In the genomic region with DNA sequence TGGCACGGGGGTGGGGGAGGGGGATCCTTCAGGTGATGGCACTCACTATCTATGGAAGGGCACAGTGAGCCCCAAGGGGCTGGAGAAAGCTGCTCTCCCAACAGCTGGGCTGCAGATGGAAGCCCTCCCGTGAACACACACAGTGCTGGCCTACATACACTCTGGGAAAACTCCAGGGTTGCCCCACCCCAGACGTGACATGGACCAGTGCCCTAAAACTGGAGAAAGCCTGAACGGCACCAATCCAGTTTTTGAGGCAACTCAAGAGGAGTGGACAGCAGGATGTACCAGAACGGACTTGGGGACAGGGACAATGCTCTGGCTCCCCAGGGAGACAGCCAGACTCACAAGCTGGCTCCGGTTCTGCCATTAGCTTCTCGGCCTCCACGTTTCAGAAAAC, we compare ENCODE assay signal across 28 mouse cellular contexts. TPM values are rescaled to one million over a fixed set of nuclear protein-coding genes. Genes with fewer than 3 reads are reported as not detected.
DNase-seq lines count a peak whose midpoint lies in the region; ATAC-seq and TF ChIP-seq lines count a peak whose summit lies in the region.
"Had no signal": no experiment of that assay in that cellular context is flagged by ENCODE, and none has a peak within 500 bp of the region (broad histone marks: within the 10 kb centered on the region; RNA-seq: fewer than 3 reads in every experiment).

No protein-coding gene starts in this region.

- 0 out of 2 replicates have a peak, but pooled peaks cover 7% of the 10 kb centered on the region for H3K36me3 ChIP-seq in lung, postnatal 0 days (ENCODE audit: insufficient read depth, low read length)
- no peaks in the 10 kb centered on the region; the same call in 1 of the 2 replicates for H3K36me3 ChIP-seq in stomach, embryonic 16.5 days (ENCODE audit: control insufficient read depth, insufficient read depth, low read length)
- H3K36me3 ChIP-seq: forebrain, embryonic 15.5 days had no signal

- DNase-seq in gastrocnemius, adult 18-20 months (ENCODE audit: low spot score) = peak; percentile 48
- DNase-seq in gastrocnemius, adult 8-10 months (ENCODE audit: low spot score in 2 of 2) = no peak
- no peak for DNase-seq in lung, postnatal 0 days (ENCODE audit: low spot score)
- DNase-seq in lung, adult 2 months = no peak
- peak; percentile 43 for DNase-seq in heart, postnatal 25 days (ENCODE audit: low spot score)
- DNase-seq in spleen, postnatal 14 days (ENCODE audit: low spot score in 2 of 2) = no peak
- DNase-seq in cerebellum, adult 8-10 months = no peak
- DNase-seq: adrenal gland, adult 8-10 months; cerebellum, adult 9-10 months; kidney, adult 11 months; liver; liver, postnatal 0 days; spleen, adult 18-20 months had no signal

- ATAC-seq in lung, postnatal 0 days = peak; percentile 35; the same call in 1 of the 2 replicates
- peak; percentile 56; the same call in 1 of the 2 replicates for ATAC-seq in stomach, embryonic 16.5 days (ENCODE audit: insufficient read depth, low FRiP score)
- ATAC-seq: CD4-positive, CD25-positive, alpha-beta regulatory T cell, adult 4 months; forebrain, embryonic 15.5 days; hindbrain, postnatal 0 days; liver, postnatal 0 days; midbrain, embryonic 13.5 days; Patski had no signal

- H3K9me3 ChIP-seq in lung, postnatal 0 days (ENCODE audit: low read length) = no peaks in the 10 kb centered on the region
- H3K9me3 ChIP-seq in stomach, embryonic 16.5 days (replicated peaks; ENCODE audit: control insufficient read depth, low read length) = no peaks in the 10 kb centered on the region
- H3K9me3 ChIP-seq: forebrain, embryonic 15.5 days; stomach, embryonic 15.5 days had no signal

- H3K27me3 ChIP-seq in lung, postnatal 0 days (replicated peaks; ENCODE audit: insufficient read depth, low read length) = no peaks in the 10 kb centered on the region
- no peaks in the 10 kb centered on the region for H3K27me3 ChIP-seq in stomach, embryonic 16.5 days (ENCODE audit: control insufficient read depth, insufficient read depth, low read length)
- H3K27me3 ChIP-seq: forebrain, embryonic 15.5 days; midbrain, embryonic 13.5 days; Patski; stomach, embryonic 15.5 days had no signal

- no peak for TF ChIP-seq POLR2A in lung, adult 2 months (IDR thresholded peaks at IDR 0.05; ENCODE audit: borderline replicate concordance, extremely low read depth, low read depth, low read length)

- TF ChIP-seq CTCF in lung, postnatal 0 days (IDR thresholded peaks at IDR 0.05) = no peak
- no peak for TF ChIP-seq CTCF in lung, adult 2 months (IDR thresholded peaks at IDR 0.05; ENCODE audit: insufficient read depth, low read length)

- H3K4me1 ChIP-seq in lung, postnatal 0 days (ENCODE audit: insufficient read depth, low read depth, low read length) = no peaks in the 10 kb centered on the region
- H3K4me1 ChIP-seq in lung, adult 2 months (ENCODE audit: control insufficient read depth, insufficient read depth, low read length) = no peaks in the 10 kb centered on the region; the same call in 1 of the 2 replicates
- peaks cover 3% of the 10 kb centered on the region; the same call in 1 of the 2 replicates for H3K4me1 ChIP-seq in stomach, embryonic 16.5 days (ENCODE audit: control insufficient read depth, insufficient read depth, low read length)

- no peak overlapping the region for H3K4me2 ChIP-seq in lung, postnatal 0 days (replicated peaks; ENCODE audit: low read depth, low read length)
- no peak overlapping the region for H3K4me2 ChIP-seq in stomach, embryonic 16.5 days (ENCODE audit: low read depth, low read length)
- H3K4me2 ChIP-seq: forebrain, embryonic 15.5 days; midbrain, embryonic 13.5 days; stomach, embryonic 15.5 days had no signal

- WGBS in lung, postnatal 0 days = 72% methylated on average over 8 of the region's 8 CpGs
- WGBS in lung, adult 2 months = 63% methylated on average over 8 of the region's 8 CpGs
- 69% methylated on average over 8 of the region's 8 CpGs for WGBS in stomach, embryonic 16.5 days

- no peak overlapping the region for H3K9ac ChIP-seq in lung, postnatal 0 days (replicated peaks; ENCODE audit: low read depth)
- H3K9ac ChIP-seq in stomach, embryonic 16.5 days (ENCODE audit: low read length) = no peak overlapping the region
- H3K9ac ChIP-seq: forebrain, embryonic 15.5 days; liver, postnatal 0 days; midbrain, embryonic 13.5 days; stomach, embryonic 15.5 days had no signal

- H3K27ac ChIP-seq in lung, postnatal 0 days (ENCODE audit: low read length) = no peak overlapping the region
- no peak overlapping the region for H3K27ac ChIP-seq in stomach, embryonic 16.5 days (ENCODE audit: low read length)
- H3K27ac ChIP-seq: forebrain, embryonic 15.5 days; hindbrain, embryonic 10.5 days; hindbrain, postnatal 0 days; kidney, postnatal 0 days; midbrain, embryonic 13.5 days; stomach, embryonic 15.5 days had no signal

- TF ChIP-seq EP300 in lung, postnatal 0 days (IDR thresholded peaks at IDR 0.05) = no peak

- intact Hi-C loops in heart, postnatal 25 days (cut with DNase I) = no loop called here

- H3K4me3 ChIP-seq in lung, postnatal 0 days (ENCODE audit: low read depth, low read length) = no peak overlapping the region
- no peak overlapping the region for H3K4me3 ChIP-seq in lung, adult 2 months (replicated peaks; ENCODE audit: extremely low read depth, low read depth, low read length)
- H3K4me3 ChIP-seq in stomach, embryonic 16.5 days (replicated peaks; ENCODE audit: low read length) = no peak overlapping the region
- H3K4me3 ChIP-seq: forebrain, embryonic 15.5 days; hindbrain, embryonic 10.5 days; midbrain, embryonic 13.5 days; stomach, embryonic 15.5 days had no signal

RNA-seq across cellular contexts. Expression of gene Prf1, which starts 27.1 kb away (rescaled TPM):
- not detected for total RNA-seq in gastrocnemius, adult 18-20 months (2021)
- total RNA-seq in gastrocnemius, adult 8-10 months (2022) = not detected
- polyA plus RNA-seq in lung, postnatal 0 days (2015; fragmentation: Nextera tagmentation; extraction: Ambion mirVana) = 0.08 and 0.17 TPM in 2 replicates
- 6.2 and 8.0 TPM in 2 replicates for polyA plus RNA-seq in lung, adult 2 months (2012; rRNA removed)
- total RNA-seq in heart, postnatal 25 days (2021) = not detected
- not detected in 2 replicates for polyA plus RNA-seq in stomach, embryonic 16.5 days (2015; fragmentation: Nextera tagmentation; extraction: Ambion mirVana)
- total RNA-seq: common myeloid progenitor, adult 5-6 weeks; ES-E14; hindbrain, postnatal 0 days; layer of hippocampus, postnatal 14 days; megakaryocyte progenitor cell, adult 5-6 weeks had no signal
- polyA plus RNA-seq: embryonic facial prominence, embryonic 11.5 days; forebrain, embryonic 15.5 days; hindbrain, embryonic 10.5 days; hindbrain, postnatal 0 days; midbrain, embryonic 13.5 days; neural tube, embryonic 14.5 days; Patski had no signal

RNA-seq across cellular contexts. Expression of gene Adamts14, which starts 51.5 kb away (rescaled TPM):
- total RNA-seq in gastrocnemius, adult 18-20 months (2021) = 1 to 10 TPM in 1 of 2 experiments, under 1 TPM in 1; 0.88 to 1.2 TPM
- total RNA-seq in gastrocnemius, adult 8-10 months (2022) = under 1 TPM; 0.31 to 0.58 (median 0.47) TPM
- 1.5 and 1.8 TPM in 2 replicates for polyA plus RNA-seq in lung, postnatal 0 days (2015; fragmentation: Nextera tagmentation; extraction: Ambion mirVana)
- 3.6 TPM in 2 replicates for polyA plus RNA-seq in lung, adult 2 months (2012; rRNA removed)
- total RNA-seq in heart, postnatal 25 days (2021) = 1 to 10 TPM; 1.6 to 2.4 TPM
- polyA plus RNA-seq in stomach, embryonic 16.5 days (2015; fragmentation: Nextera tagmentation; extraction: Ambion mirVana) = 1.6 and 1.8 TPM in 2 replicates
- total RNA-seq: megakaryocyte progenitor cell, adult 5-6 weeks had no signal

RNA-seq across cellular contexts. Expression of gene Pald1, which starts 58.6 kb away (rescaled TPM):
- total RNA-seq in gastrocnemius, adult 18-20 months (2021) = 1 to 10 TPM; 5.1 to 6.3 TPM
- total RNA-seq in gastrocnemius, adult 8-10 months (2022) = 1 to 10 TPM; 2.7 to 5.7 (median 4.5) TPM
- 30.4 and 36.0 TPM in 2 replicates for polyA plus RNA-seq in lung, postnatal 0 days (2015; fragmentation: Nextera tagmentation; extraction: Ambion mirVana)
- polyA plus RNA-seq in lung, adult 2 months (2012; rRNA removed) = 69.1 and 76.2 TPM in 2 replicates
- total RNA-seq in heart, postnatal 25 days (2021) = 10 to 100 TPM; 16.1 to 21.9 TPM
- polyA plus RNA-seq in stomach, embryonic 16.5 days (2015; fragmentation: Nextera tagmentation; extraction: Ambion mirVana) = 17.0 and 18.1 TPM in 2 replicates
- total RNA-seq: megakaryocyte progenitor cell, adult 5-6 weeks had no signal
- polyA plus RNA-seq: CD4-positive, CD25-positive, alpha-beta regulatory T cell, adult 4 months had no signal

Comparison
In these comparisons a context has a peak if more than half of its experiments do, and no peak if none do; other contexts are left out.
1. DNase-seq: peak in gastrocnemius, adult 18-20 months (single experiment) and heart, postnatal 25 days (single experiment); none in gastrocnemius, adult 8-10 months (0 of 2), lung, postnatal 0 days (single experiment), lung, adult 2 months (single experiment), spleen, postnatal 14 days (0 of 2) and cerebellum, adult 8-10 months (single experiment).